Mouse (Mus musculus): ENCODE measurements around the gene Gm21818. TPM values are rescaled to one million over a fixed set of nuclear protein-coding genes. Genes with fewer than 3 reads are reported as not detected.

The Gm21818 gene
- polyA plus RNA-seq, 1 experiment from 2014 or later = not detected

Other genes starting within 250 kb of the Gm21818 start
- gene Gm21761, start 243.2 kb upstream of the Gm21818 start, polyA plus RNA-seq (2016; fragmentation: Nextera tagmentation; extraction: Ambion mirVana) = not detected in 2 replicates
- gene B020031M17Rik, start 221.6 kb upstream of the Gm21818 start, polyA plus RNA-seq (2016; fragmentation: Nextera tagmentation; extraction: Ambion mirVana) = not detected in 2 replicates
- gene Gm36079, start 145.4 kb upstream of the Gm21818 start, polyA plus RNA-seq (2016; fragmentation: Nextera tagmentation; extraction: Ambion mirVana) = not detected in 2 replicates
- gene Gm21188, start 120.2 kb upstream of the Gm21818 start, polyA plus RNA-seq (2016; fragmentation: Nextera tagmentation; extraction: Ambion mirVana) = not detected in 2 replicates
- gene Gm20767, start 32.2 kb upstream of the Gm21818 start, polyA plus RNA-seq (2016; fragmentation: Nextera tagmentation; extraction: Ambion mirVana) = not detected in 2 replicates
- not detected in 2 replicates for gene Gm21762, start 43.5 kb downstream of the Gm21818 start, polyA plus RNA-seq (2016; fragmentation: Nextera tagmentation; extraction: Ambion mirVana)
- gene Gm21731, start 66.7 kb downstream of the Gm21818 start, polyA plus RNA-seq (2016; fragmentation: Nextera tagmentation; extraction: Ambion mirVana) = not detected in 2 replicates
- gene AF067061, start 90.7 kb downstream of the Gm21818 start, polyA plus RNA-seq (2016; fragmentation: Nextera tagmentation; extraction: Ambion mirVana) = not detected in 2 replicates
- 0.14 TPM in 1 of 2 replicates, not detected in the other for gene BC147527, start 128.0 kb downstream of the Gm21818 start, polyA plus RNA-seq (2016; fragmentation: Nextera tagmentation; extraction: Ambion mirVana)
- gene Tcstv3, start 144.4 kb downstream of the Gm21818 start, polyA plus RNA-seq (2016; fragmentation: Nextera tagmentation; extraction: Ambion mirVana) = not detected in 2 replicates